Mouse (Mus musculus): Measurements from ENCODE around the gene Rbbp8nl. TPM values are rescaled to one million over a fixed set of nuclear protein-coding genes. Genes with fewer than 3 reads are reported as not detected.

Gene Rbbp8nl
- total and polyA plus RNA-seq, 2 experiments from 2014 or later: not detected

GRCm38 (mm10) chr2:180236500-180236899, 53.2 kb downstream of the Rbbp8nl start:
- Histone ChIP-seq H3K36me3 (ENCODE audit: insufficient read depth) (no peaks in the 10 kb centered on the region), H3K4me3 (ENCODE audit: low read depth, low read length) (no peak overlapping the region), H3K9ac (no peak overlapping the region), H3K27me3 (ENCODE audit: insufficient read depth, low read length) (no peaks in the 10 kb centered on the region), H3K9me3 (ENCODE audit: low read length) (no peaks in the 10 kb centered on the region), H3K4me1 (ENCODE audit: insufficient read depth) (no peaks in the 10 kb centered on the region), H3K4me2 (ENCODE audit: low read depth) (no peak overlapping the region), H3K27ac (ENCODE audit: low read depth, low read length) (no peak overlapping the region)
- no peak for DNase-seq
- TF ChIP-seq CTCF (IDR thresholded peaks at IDR 0.05; ENCODE audit: low read depth): no peak
- ATAC-seq: no peak
- WGBS: 44% methylated on average over 3 of the region's 3 CpGs

GRCm38 (mm10) chr2:180235788-180236187, 53.9 kb downstream of the Rbbp8nl start:
- TF ChIP-seq CTCF (IDR thresholded peaks at IDR 0.05; ENCODE audit: low read depth): no peak
- ATAC-seq: no peak
- WGBS: 89% methylated on average over 4 of the region's 4 CpGs

GRCm38 (mm10) chr2:180234980-180235379, 54.7 kb downstream of the Rbbp8nl start:
- TF ChIP-seq CTCF (IDR thresholded peaks at IDR 0.05; ENCODE audit: low read depth): no peak
- WGBS: 55% methylated on average over 6 of the region's 6 CpGs
- H3K4me1 ChIP-seq (ENCODE audit: insufficient read depth): no peaks in the 10 kb centered on the region
- H3K4me2 ChIP-seq (ENCODE audit: low read depth): no peak overlapping the region
- ATAC-seq (no peak), DNase-seq (no peak)
- no peak overlapping the region for H3K27ac ChIP-seq (ENCODE audit: low read depth, low read length)
- H3K27me3 ChIP-seq (ENCODE audit: insufficient read depth, low read length): no peaks in the 10 kb centered on the region
- H3K4me3 ChIP-seq (ENCODE audit: low read depth, low read length): no peak overlapping the region
- no peaks in the 10 kb centered on the region for H3K9me3 ChIP-seq (ENCODE audit: low read length)
- H3K9ac ChIP-seq: no peak overlapping the region
- no peaks in the 10 kb centered on the region for H3K36me3 ChIP-seq (ENCODE audit: insufficient read depth)

More at GRCm38 (mm10) chr2:180235788-180236187, 53.9 kb downstream of the Rbbp8nl start:
- no peak overlapping the region for H3K4me3 ChIP-seq (ENCODE audit: low read depth, low read length)
- DNase-seq: no peak
- no peak overlapping the region for H3K4me2 ChIP-seq (ENCODE audit: low read depth)
- H3K36me3 ChIP-seq (ENCODE audit: insufficient read depth): no peaks in the 10 kb centered on the region
- H3K4me1 ChIP-seq (ENCODE audit: insufficient read depth): no peaks in the 10 kb centered on the region
- no peaks in the 10 kb centered on the region for H3K27me3 ChIP-seq (ENCODE audit: insufficient read depth, low read length)
- no peaks in the 10 kb centered on the region for H3K9me3 ChIP-seq (ENCODE audit: low read length)
- H3K9ac ChIP-seq: no peak overlapping the region
- no peak overlapping the region for H3K27ac ChIP-seq (ENCODE audit: low read depth, low read length)

- no peaks in the 10 kb centered on the region for H3K27me3 ChIP-seq (ENCODE audit: insufficient read depth, low read length)
- no peaks in the 10 kb centered on the region for H3K36me3 ChIP-seq (ENCODE audit: insufficient read depth)
- no peak overlapping the region for H3K27ac ChIP-seq (ENCODE audit: low read depth, low read length)
- no peak for DNase-seq
- no peaks in the 10 kb centered on the region for H3K9me3 ChIP-seq (ENCODE audit: low read length)
- TF ChIP-seq CTCF (IDR thresholded peaks at IDR 0.05; ENCODE audit: low read depth): no peak
- no peak overlapping the region for H3K9ac ChIP-seq
- 94% methylated on average over 8 of the region's 8 CpGs for WGBS
- H3K4me1 ChIP-seq (ENCODE audit: insufficient read depth): no peaks in the 10 kb centered on the region
- H3K4me3 ChIP-seq (ENCODE audit: low read depth, low read length): no peak overlapping the region
- ATAC-seq: no peak
- no peak overlapping the region for H3K4me2 ChIP-seq (ENCODE audit: low read depth)
Measured at GRCm38 (mm10) chr2:180234353-180234752, 55.3 kb downstream of the Rbbp8nl start.

GRCm38 (mm10) chr2:180233101-180233904, 56.4 kb downstream of the Rbbp8nl start:
- DNase-seq (no peak), ATAC-seq (no peak)
- H3K4me2 ChIP-seq (ENCODE audit: low read depth): no peak overlapping the region
- H3K9me3 ChIP-seq (ENCODE audit: low read length): no peaks in the 10 kb centered on the region
- no peak overlapping the region for H3K27ac ChIP-seq (ENCODE audit: low read depth, low read length)
- TF ChIP-seq CTCF (IDR thresholded peaks at IDR 0.05; ENCODE audit: low read depth): no peak
- H3K4me1 ChIP-seq (ENCODE audit: insufficient read depth): no peaks in the 10 kb centered on the region
- no peak overlapping the region for H3K9ac ChIP-seq
- H3K4me3 ChIP-seq (ENCODE audit: low read depth, low read length): no peak overlapping the region
- WGBS: 87% methylated on average over 7 of the region's 7 CpGs
- H3K36me3 ChIP-seq (ENCODE audit: insufficient read depth): no peaks in the 10 kb centered on the region
- H3K27me3 ChIP-seq (ENCODE audit: insufficient read depth, low read length): no peaks in the 10 kb centered on the region

- ATAC-seq (no peak), DNase-seq (no peak)
- Histone ChIP-seq H3K27me3 (ENCODE audit: insufficient read depth, low read length) (no peaks in the 10 kb centered on the region), H3K36me3 (ENCODE audit: insufficient read depth) (no peaks in the 10 kb centered on the region), H3K4me3 (ENCODE audit: low read depth, low read length) (no peak overlapping the region), H3K9ac (no peak overlapping the region), H3K9me3 (ENCODE audit: low read length) (no peaks in the 10 kb centered on the region), H3K4me2 (ENCODE audit: low read depth) (no peak overlapping the region), H3K4me1 (ENCODE audit: insufficient read depth) (peaks cover 10% of the 10 kb centered on the region; the same call in 1 of the 2 replicates), H3K27ac (ENCODE audit: low read depth, low read length) (no peak overlapping the region)
- TF ChIP-seq CTCF (IDR thresholded peaks at IDR 0.05; ENCODE audit: low read depth): no peak
- 36% methylated on average over 4 of the region's 4 CpGs for WGBS
Measured at GRCm38 (mm10) chr2:180230482-180230881, 59.2 kb downstream of the Rbbp8nl start.

- H3K27ac ChIP-seq (ENCODE audit: low read depth, low read length): no peak overlapping the region
- H3K9ac ChIP-seq: no peak overlapping the region
- no peak for DNase-seq
- H3K4me3 ChIP-seq (ENCODE audit: low read depth, low read length): no peak overlapping the region
- no peaks in the 10 kb centered on the region for H3K9me3 ChIP-seq (ENCODE audit: low read length)
- peaks cover 8% of the 10 kb centered on the region; the same call in 1 of the 2 replicates for H3K27me3 ChIP-seq (ENCODE audit: insufficient read depth, low read length)
- no peak for TF ChIP-seq CTCF (IDR thresholded peaks at IDR 0.05; ENCODE audit: low read depth)
- 86% methylated on average over 3 of the region's 3 CpGs for WGBS
- H3K4me2 ChIP-seq (ENCODE audit: low read depth): no peak overlapping the region
- no peak for ATAC-seq
- H3K36me3 ChIP-seq (ENCODE audit: insufficient read depth): no peaks in the 10 kb centered on the region
- H3K4me1 ChIP-seq (ENCODE audit: insufficient read depth): peaks cover 13% of the 10 kb centered on the region; the same call in 1 of the 2 replicates
Measured at GRCm38 (mm10) chr2:180229129-180229528, 60.5 kb downstream of the Rbbp8nl start.
